Mouse (Mus musculus) liver, adult 2 months (tissue): ENCODE measurements around the gene Otulinl.

Source experiments
- CTCF ChIP-seq: fragments of 200-500 bp; IDR thresholded peaks from 2 replicates; pipeline ENCODE4 v1.5.1; 2011; ENCODE audit warnings: low read depth, low read length, control low read depth
- POLR2A ChIP-seq: fragments of 200-500 bp; IDR thresholded peaks from 2 replicates; pipeline ENCODE4 v1.6.1; 2011; ENCODE audit warnings: low read length, control low read depth; ENCODE audit not compliant: insufficient read depth; ENCODE audit errors: extremely low read depth

DNA sequence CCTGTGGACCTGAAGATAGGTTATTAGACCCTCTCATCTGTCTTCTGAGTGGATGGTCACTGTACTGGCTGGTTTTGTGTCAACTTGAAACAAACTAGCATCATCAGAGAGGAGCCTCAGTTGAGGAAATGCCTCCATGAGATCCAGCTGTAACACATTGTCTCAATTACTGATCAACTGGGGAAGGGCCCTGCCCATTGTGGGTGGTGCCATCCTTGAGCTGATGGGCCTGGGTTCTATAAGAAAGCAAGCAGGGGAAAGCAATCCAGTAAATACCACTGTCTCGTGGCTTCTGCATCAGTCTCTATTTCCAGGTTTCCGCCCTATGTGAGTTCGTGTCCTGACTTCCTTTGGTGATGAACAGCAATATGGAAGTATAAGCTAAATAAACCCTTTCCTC lies 36.1 kb downstream of the Otulinl start:
- TF ChIP-seq CTCF (no peak), POLR2A (no peak)
